Mouse (Mus musculus) heart, postnatal 36 days (tissue): ENCODE measurements around the gene Gm21680. TPM values are rescaled to one million over a fixed set of nuclear protein-coding genes. Genes with fewer than 3 reads are reported as not detected.
"Not testable (repeated sequence)": the region's sequence is repeated elsewhere in the genome, so short reads cannot be mapped to it uniquely, and the experiment has no call there.

ENCODE experiments used
- DNase-seq, 2 experiments: peaks; one replicate each; pipeline ENCODE4 v3.0.0; 2021 to 2022
- intact Hi-C: fragments of 180-260 bp; cut with DNase I; formaldehyde crosslinking; loops from one replicate; pipeline ENCODE4 v1.15.1; 2025
- total RNA-seq, 2 experiments: library from RNA; stranded (reverse); gene quantifications; 2 replicates each; pipeline ENCODE4 v1.2.3; 2021

Gm21680 gene
- not detected for total RNA-seq

GRCm38 (mm10) chr5:25972563-25972962 is at the start of gene Gm21680:
TSS of gene Gm21680 (minus strand) at chr5:25972663.
- DNase-seq, intact Hi-C loops: not testable (repeated sequence)

GRCm38 (mm10) chr5:26007697-26008096 is 35.2 kb upstream of the Gm21680 start:
- DNase-seq, intact Hi-C loops: not testable (repeated sequence)

GRCm38 (mm10) chr5:26006937-26007695 is 34.7 kb upstream of the Gm21680 start:
- intact Hi-C loops, DNase-seq: not testable (repeated sequence)

DNA sequence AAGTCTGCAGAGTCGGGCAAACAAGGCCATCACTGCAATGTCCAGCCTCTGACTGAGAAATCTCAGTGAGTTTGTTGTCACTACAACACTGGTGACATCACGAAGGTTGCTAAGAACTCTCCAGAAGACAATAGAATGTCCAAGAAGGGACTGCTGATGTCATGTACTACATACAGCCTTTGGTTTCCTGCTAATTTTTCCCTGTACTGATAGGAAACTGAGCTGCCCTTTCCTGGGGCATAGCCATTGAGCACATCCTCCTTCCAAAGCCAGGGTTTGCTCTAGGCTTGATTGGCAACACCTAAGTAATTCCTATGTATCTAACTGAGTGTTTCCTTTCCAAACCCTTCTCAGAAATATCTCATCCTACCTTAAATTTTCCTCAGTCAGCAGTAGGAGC is 32.2 kb upstream of the Gm21680 start, which contains the start of gene Gm1979:
Gene Gm1979 (minus strand): TSS at position 101 of the 400 bp plus-strand sequence.
- intact Hi-C loops, DNase-seq: not testable (repeated sequence)

DNA sequence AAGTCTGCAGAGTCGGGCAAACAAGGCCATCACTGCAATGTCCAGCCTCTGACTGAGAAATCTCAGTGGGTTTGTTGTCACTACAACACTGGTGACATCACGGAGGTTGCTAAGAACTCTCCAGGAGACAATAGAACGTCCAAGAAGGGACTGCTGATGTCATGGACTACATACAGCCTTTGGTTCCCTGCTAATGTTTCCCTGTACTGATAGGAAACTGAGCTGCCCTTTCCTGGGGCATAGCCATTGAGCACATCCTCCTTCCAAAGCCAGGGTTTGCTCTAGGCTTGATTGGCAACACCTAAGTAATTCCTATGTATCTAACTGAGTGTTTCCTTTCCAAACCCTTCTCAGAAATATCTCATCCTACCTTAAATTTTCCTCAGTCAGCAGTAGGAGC is 16.1 kb upstream of the Gm21680 start, which contains the start of gene Gm21698:
Gene Gm21698 (minus strand): TSS at position 101 of the 400 bp plus-strand sequence.
- DNase-seq, intact Hi-C loops: not testable (repeated sequence)

DNA sequence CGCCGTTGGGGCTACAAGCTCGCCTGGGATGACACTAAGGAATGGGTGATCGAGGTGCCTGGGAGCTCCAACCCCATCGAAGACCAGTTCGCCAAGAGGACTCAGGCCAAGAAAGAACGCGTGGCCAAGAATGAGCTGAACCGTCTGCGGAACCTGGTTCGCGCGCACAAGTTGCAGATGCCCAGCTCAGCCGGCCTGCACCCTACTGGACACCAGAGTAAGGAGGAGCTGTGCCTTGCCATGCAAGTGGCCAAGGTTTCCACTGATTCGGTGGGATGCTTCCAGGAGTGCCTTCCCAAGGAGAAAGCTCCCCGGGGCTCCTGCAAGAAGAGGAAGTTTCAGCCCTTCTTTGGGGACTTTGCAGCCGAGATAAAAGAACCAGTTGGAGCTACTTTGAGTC is 15.4 kb downstream of the Gm21680 start:
- intact Hi-C loops, DNase-seq: not testable (repeated sequence)

DNA sequence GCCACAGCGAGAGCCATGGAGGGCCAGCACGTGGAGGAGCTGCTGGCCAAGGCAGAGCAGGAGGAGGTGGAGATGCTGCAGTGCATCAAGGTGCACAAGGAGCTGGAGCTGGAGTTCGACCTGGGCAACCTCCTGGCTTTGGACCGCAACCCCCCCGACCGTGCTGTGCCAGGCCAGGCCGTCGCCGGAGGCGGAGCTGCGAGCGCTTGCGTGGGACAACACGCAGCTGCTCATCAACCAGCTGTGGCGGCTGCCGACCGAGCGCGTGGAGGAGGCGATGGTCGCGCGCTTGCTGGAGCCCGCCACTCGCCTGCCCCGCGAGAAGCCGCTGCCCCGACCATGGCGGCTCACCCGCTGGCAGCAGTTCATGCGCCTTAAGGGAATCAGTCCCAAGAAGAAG is 15.9 kb downstream of the Gm21680 start:
- DNase-seq, intact Hi-C loops: not testable (repeated sequence)

DNA sequence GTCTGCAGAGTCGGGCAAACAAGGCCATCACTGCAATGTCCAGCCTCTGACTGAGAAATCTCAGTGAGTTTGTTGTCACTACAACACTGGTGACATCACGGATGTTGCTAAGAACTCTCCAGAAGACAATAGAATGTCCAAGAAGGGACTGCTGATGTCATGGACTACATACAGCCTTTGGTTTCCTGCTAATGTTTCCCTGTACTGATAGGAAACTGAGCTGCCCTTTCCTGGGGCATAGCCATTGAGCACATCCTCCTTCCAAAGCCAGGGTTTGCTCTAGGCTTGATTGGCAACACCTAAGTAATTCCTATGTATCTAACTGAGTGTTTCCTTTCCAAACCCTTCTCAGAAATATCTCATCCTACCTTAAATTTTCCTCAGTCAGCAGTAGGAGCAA is 18.1 kb downstream of the Gm21680 start, which contains the start of gene Gm21671:
Gene Gm21671 (minus strand): TSS at position 101 of the 400 bp plus-strand sequence.
- DNase-seq = not testable (repeated sequence)

GRCm38 (mm10) chr5:25945391-25945790 is 27.1 kb downstream of the Gm21680 start:
- intact Hi-C loops, DNase-seq: not testable (repeated sequence)

More for the DNA sequence above, 18.1 kb downstream of the Gm21680 start, which contains the start of gene Gm21671:
- intact Hi-C loops = not testable (repeated sequence)

DNA sequence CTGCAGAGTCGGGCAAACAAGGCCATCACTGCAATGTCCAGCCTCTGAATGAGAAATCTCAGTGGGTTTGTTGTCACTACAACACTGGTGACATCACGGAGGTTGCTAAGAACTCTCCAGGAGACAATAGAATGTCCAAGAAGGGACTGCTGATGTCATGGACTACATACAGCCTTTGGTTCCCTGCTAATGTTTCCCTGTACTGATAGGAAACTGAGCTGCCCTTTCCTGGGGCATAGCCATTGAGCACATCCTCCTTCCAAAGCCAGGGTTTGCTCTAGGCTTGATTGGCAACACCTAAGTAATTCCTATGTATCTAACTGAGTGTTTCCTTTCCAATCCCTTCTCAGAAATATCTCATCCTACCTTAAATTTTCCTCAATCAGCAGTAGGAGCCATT is 30.2 kb downstream of the Gm21680 start, which contains the start of gene Gm21663:
Gene Gm21663 (minus strand): TSS at position 101 of the 400 bp plus-strand sequence.
- intact Hi-C loops = not testable (repeated sequence)

More for the DNA sequence above, 30.2 kb downstream of the Gm21680 start, which contains the start of gene Gm21663:
- not testable (repeated sequence) for DNase-seq

Other genes starting within 250 kb of the Gm21680 start
- gene Actr3b, start 212.7 kb downstream of the Gm21680 start, total RNA-seq = 10 to 100 TPM; 43.5 to 48.8 TPM
- gene Gm21663, start 30.3 kb downstream of the Gm21680 start, total RNA-seq = not detected
- gene Gm21671, start 18.2 kb downstream of the Gm21680 start, total RNA-seq = not detected
- gene Gm21698, start 16.0 kb upstream of the Gm21680 start, total RNA-seq = under 1 TPM in 1 of 2 experiments, not detected in 1; 0.60 TPM
- gene Gm1979, start 32.1 kb upstream of the Gm21680 start, total RNA-seq = not detected
- gene Gm5862, start 50.3 kb upstream of the Gm21680 start, total RNA-seq = not detected
- not detected for gene Speer4a, start 66.9 kb upstream of the Gm21680 start, total RNA-seq
- gene Gm7347, start 85.9 kb upstream of the Gm21680 start, total RNA-seq = not detected
- gene Gm10471, start 116.6 kb upstream of the Gm21680 start, total RNA-seq = not detected
- gene 5031410I06Rik, start 132.7 kb upstream of the Gm21680 start, total RNA-seq = not detected
- gene Gm10220, start 148.8 kb upstream of the Gm21680 start, total RNA-seq = under 1 TPM in 1 of 2 experiments, not detected in 1; 0.08 TPM